Mouse (Mus musculus) stomach, postnatal 0 days (tissue): Measurements from ENCODE around the gene Fshr. TPM values are rescaled to one million over a fixed set of nuclear protein-coding genes. Genes with fewer than 3 reads are reported as not detected.
"Not testable (repeated sequence)": the region's sequence is repeated elsewhere in the genome, so short reads cannot be mapped to it uniquely, and the experiment has no call there.

Source experiments
- ATAC-seq: fragments of 200-750 bp; cut with Nextera tagmentation; 2 replicates; pipeline ENCODE4 v1.8.0; 2017; ENCODE audit not compliant: low FRiP score, low TSS enrichment
- DNase-seq: peaks from one replicate; pipeline ENCODE4 v3.0.0-alpha.2; 2016; ENCODE audit warnings: low spot score
- H3K27ac ChIP-seq: fragments of 300-500 bp; sonication (generic); replicated peaks from 2 replicates; pipeline ENCODE4 v1.5.1; 2014; ENCODE audit warnings: mild to moderate bottlenecking, control low read depth
- H3K27me3 ChIP-seq: fragments of 300-500 bp; sonication (generic); 2 replicates; pipeline ENCODE4 v1.6.1; 2014; ENCODE audit warnings: low read length; ENCODE audit not compliant: control insufficient read depth, insufficient read depth
- H3K36me3 ChIP-seq: fragments of 300-500 bp; sonication (generic); 2 replicates; pipeline ENCODE4 v1.6.1; 2014; ENCODE audit warnings: low read length, mixed read lengths; ENCODE audit not compliant: control insufficient read depth, insufficient read depth
- H3K4me1 ChIP-seq: fragments of 300-500 bp; sonication (generic); replicated peaks from 2 replicates; pipeline ENCODE4 v1.6.1; 2014; ENCODE audit warnings: antibody characterized with exemption; ENCODE audit not compliant: control insufficient read depth, insufficient read depth
- H3K4me2 ChIP-seq: fragments of 300-500 bp; sonication (generic); replicated peaks from 2 replicates; pipeline ENCODE4 v1.6.1; 2014; ENCODE audit warnings: low read depth, mild to moderate bottlenecking, control low read depth, moderate library complexity
- H3K4me3 ChIP-seq: fragments of 300-500 bp; sonication (generic); 2 replicates; pipeline ENCODE4 v1.5.1; 2014; ENCODE audit warnings: low read depth, low read length, control low read depth
- H3K9ac ChIP-seq: fragments of 300-500 bp; sonication (generic); 2 replicates; pipeline ENCODE4 v1.6.1; 2014; ENCODE audit warnings: mild to moderate bottlenecking, low read length, control low read depth, mixed read lengths
- H3K9me3 ChIP-seq: fragments of 300-500 bp; sonication (generic); 2 replicates; pipeline ENCODE4 v1.6.1; 2016; ENCODE audit warnings: low read length; ENCODE audit not compliant: control insufficient read depth
- CTCF ChIP-seq: IDR thresholded peaks from 2 replicates; pipeline ENCODE4 v1.5.1; 2016; ENCODE audit warnings: antibody characterized with exemption, low read depth, mild to moderate bottlenecking, moderate library complexity
- EP300 ChIP-seq: optimal IDR thresholded peaks from 2 replicates; pipeline ENCODE3; 2016; ENCODE audit warnings: antibody characterized with exemption
- WGBS: fragments of 180-500 bp; shearing (Covaris S2); extraction: QIAGEN DNeasy Blood & Tissue Kit; methylation state at CpG from one replicate; pipeline ENCODE4 v1.1.7; 2014; 5-methylcytosine and 5-hydroxymethylcytosine counted together
- polyA plus RNA-seq: library from polyadenylated mRNA; unstranded; fragments of >200 nt; fragmentation: Nextera tagmentation; extraction: Ambion mirVana; gene quantifications from 2 replicates; pipeline ENCODE4 v1.2.1, GENCODE M21; 2015

Gene Fshr
- polyA plus RNA-seq, 1 experiment from 2014 or later: not detected

- ATAC-seq: no peak
- H3K4me1 ChIP-seq: no peaks in the 10 kb centered on the region
- H3K9me3 ChIP-seq: no peaks in the 10 kb centered on the region
- no peaks in the 10 kb centered on the region for H3K27me3 ChIP-seq
- TF ChIP-seq CTCF (no peak), EP300 (no peak)
- no peak overlapping the region for H3K27ac ChIP-seq
- no peak overlapping the region for H3K9ac ChIP-seq
- H3K4me3 ChIP-seq: no peak overlapping the region
- WGBS: 90% methylated on average over 6 of the region's 6 CpGs
- no peak overlapping the region for H3K4me2 ChIP-seq
- H3K36me3 ChIP-seq: no peaks in the 10 kb centered on the region
- DNase-seq: no peak
Measured at GRCm38 (mm10) chr17:89144806-89145205, 55.7 kb downstream of the Fshr start.

GRCm38 (mm10) chr17:89120023-89120422 is 80.5 kb downstream of the Fshr start:
- Histone ChIP-seq H3K4me2 (no peak overlapping the region), H3K9me3 (no peaks in the 10 kb centered on the region), H3K27ac (no peak overlapping the region), H3K36me3 (no peaks in the 10 kb centered on the region), H3K9ac (no peak overlapping the region), H3K4me1 (no peaks in the 10 kb centered on the region), H3K4me3 (no peak overlapping the region), H3K27me3 (no peaks in the 10 kb centered on the region)
- TF ChIP-seq EP300: no peak
- no peak for TF ChIP-seq CTCF
- WGBS: 40% methylated on average over 2 of the region's 2 CpGs
- no peak for DNase-seq
- ATAC-seq: no peak

- Histone ChIP-seq H3K9me3 (no peaks in the 10 kb centered on the region), H3K36me3 (no peaks in the 10 kb centered on the region), H3K27ac (no peak overlapping the region), H3K4me2 (no peak overlapping the region), H3K4me3 (no peak overlapping the region), H3K9ac (no peak overlapping the region), H3K27me3 (no peaks in the 10 kb centered on the region), H3K4me1 (no peaks in the 10 kb centered on the region)
- 53% methylated on average over 2 of the region's 2 CpGs for WGBS
- no peak for TF ChIP-seq EP300
- no peak for TF ChIP-seq CTCF
- no peak for DNase-seq
- no peak for ATAC-seq
Measured at GRCm38 (mm10) chr17:89119250-89119649, 81.2 kb downstream of the Fshr start.

- H3K9me3 ChIP-seq: no peaks in the 10 kb centered on the region
- H3K27me3 ChIP-seq: no peaks in the 10 kb centered on the region
- ATAC-seq (no peak), DNase-seq (no peak)
- no peak overlapping the region for H3K4me3 ChIP-seq
- no peak overlapping the region for H3K27ac ChIP-seq
- no peak overlapping the region for H3K9ac ChIP-seq
- TF ChIP-seq EP300: no peak
- TF ChIP-seq CTCF: no peak
- no peak overlapping the region for H3K4me2 ChIP-seq
- no peaks in the 10 kb centered on the region for H3K36me3 ChIP-seq
- no peaks in the 10 kb centered on the region for H3K4me1 ChIP-seq
Measured at GRCm38 (mm10) chr17:89113944-89114343, 86.5 kb downstream of the Fshr start.

GRCm38 (mm10) chr17:89100719-89101350 is 99.6 kb downstream of the Fshr start:
- H3K27ac ChIP-seq: no peak overlapping the region
- no peak for ATAC-seq
- no peak overlapping the region for H3K4me3 ChIP-seq
- H3K36me3 ChIP-seq: no peaks in the 10 kb centered on the region
- H3K4me2 ChIP-seq: no peak overlapping the region
- 73% methylated on average over 5 of the region's 5 CpGs for WGBS
- no peaks in the 10 kb centered on the region for H3K4me1 ChIP-seq
- DNase-seq: no peak
- no peaks in the 10 kb centered on the region for H3K27me3 ChIP-seq
- H3K9ac ChIP-seq: no peak overlapping the region
- TF ChIP-seq CTCF (no peak), EP300 (no peak)
- no peaks in the 10 kb centered on the region for H3K9me3 ChIP-seq

- not testable (repeated sequence) for H3K4me3 ChIP-seq, DNase-seq, H3K9ac ChIP-seq, H3K27ac ChIP-seq, H3K9me3 ChIP-seq, H3K4me2 ChIP-seq, ATAC-seq, H3K36me3 ChIP-seq, H3K27me3 ChIP-seq, H3K4me1 ChIP-seq
- 76% methylated on average over 1 of the region's 1 CpGs for WGBS
Measured at GRCm38 (mm10) chr17:89099733-89100132, 100.7 kb downstream of the Fshr start.
